Mouse (Mus musculus) midbrain, embryonic 11.5 days (tissue): ENCODE results near the gene Laptm4a. TPM values are rescaled to one million over a fixed set of nuclear protein-coding genes. Genes with fewer than 3 reads are reported as not detected.

Experiments
- ATAC-seq: fragments of 200-750 bp; cut with Nextera tagmentation; 2 replicates; pipeline ENCODE4 v1.8.0; 2017; ENCODE audit warnings: moderate TSS enrichment, moderate library complexity; ENCODE audit not compliant: low FRiP score
- DNase-seq: peaks from one replicate; pipeline ENCODE4 v3.0.0; 2015; ENCODE audit warnings: low spot score; ENCODE audit errors: missing footprints
- H3K27ac ChIP-seq: fragments of 300-500 bp; sonication (generic); 2 replicates; pipeline ENCODE4 v1.5.1; 2014; ENCODE audit warnings: low read depth, low read length
- H3K27me3 ChIP-seq: fragments of 300-500 bp; sonication (generic); 2 replicates; pipeline ENCODE4 v1.6.1; 2014; ENCODE audit warnings: mild to moderate bottlenecking, low read length, moderate library complexity, mixed read lengths; ENCODE audit not compliant: control insufficient read depth, insufficient read depth
- H3K36me3 ChIP-seq: fragments of 300-500 bp; sonication (generic); 2 replicates; pipeline ENCODE4 v1.6.1; 2014; ENCODE audit warnings: mild to moderate bottlenecking, low read length, moderate library complexity, mixed read lengths; ENCODE audit not compliant: control insufficient read depth, insufficient read depth
- H3K4me1 ChIP-seq: fragments of 300-500 bp; sonication (generic); 2 replicates; pipeline ENCODE4 v1.6.1; 2014; ENCODE audit warnings: low read length; ENCODE audit not compliant: control insufficient read depth, insufficient read depth
- H3K4me2 ChIP-seq: fragments of 300-500 bp; sonication (generic); 2 replicates; pipeline ENCODE4 v1.6.1; 2014; ENCODE audit warnings: mild to moderate bottlenecking, moderate library complexity
- H3K4me3 ChIP-seq: fragments of 300-500 bp; sonication (generic); 2 replicates; pipeline ENCODE4 v1.5.1; 2014; ENCODE audit warnings: low read depth, low read length
- H3K9ac ChIP-seq: fragments of 300-500 bp; sonication (generic); 2 replicates; pipeline ENCODE4 v1.6.1; 2014; ENCODE audit warnings: low read length
- H3K9me3 ChIP-seq: fragments of 300-500 bp; sonication (generic); 2 replicates; pipeline ENCODE4 v1.6.1; 2016; ENCODE audit warnings: low read length; ENCODE audit not compliant: control insufficient read depth
- WGBS: fragments of 180-500 bp; shearing (Covaris S2); extraction: QIAGEN DNeasy Blood & Tissue Kit; methylation state at CpG from one replicate; pipeline ENCODE4 v1.1.7; 2014; 5-methylcytosine and 5-hydroxymethylcytosine counted together
- polyA plus RNA-seq: library from polyadenylated mRNA; unstranded; fragments of >200 nt; fragmentation: Nextera tagmentation; extraction: Ambion mirVana; gene quantifications from 2 replicates; pipeline ENCODE4 v1.2.1, GENCODE M21; 2014

The Laptm4a gene
- polyA plus RNA-seq, 1 experiment from 2014 or later, result 171 TPM

- Histone ChIP-seq H3K4me1 (peaks cover 15% of the 10 kb centered on the region), H3K4me2 (no peak overlapping the region), H3K4me3 (no peak overlapping the region), H3K9me3 (no peaks in the 10 kb centered on the region), H3K9ac (no peak overlapping the region), H3K27ac (no peak overlapping the region), H3K27me3 (no peaks in the 10 kb centered on the region), H3K36me3 (no peaks in the 10 kb centered on the region)
- ATAC-seq, result 0 out of 2 replicates have a peak, but pooled peaks have one; percentile 22
- WGBS, result 42% methylated on average over 5 of the region's 5 CpGs
- no peak for DNase-seq
Observed at GRCm38 (mm10) chr12:8900919-8901663, 20.4 kb upstream of the Laptm4a start.

- Histone ChIP-seq H3K27ac (no peak overlapping the region), H3K9ac (no peak overlapping the region), H3K4me2 (no peak overlapping the region), H3K4me1 (peaks cover 15% of the 10 kb centered on the region), H3K9me3 (no peaks in the 10 kb centered on the region), H3K27me3 (no peaks in the 10 kb centered on the region), H3K36me3 (no peaks in the 10 kb centered on the region), H3K4me3 (no peak overlapping the region)
- 27% methylated on average over 2 of the region's 2 CpGs for WGBS
- peak; percentile 69 for DNase-seq
- ATAC-seq, result no peak
Observed at GRCm38 (mm10) chr12:8901934-8902333, 19.5 kb upstream of the Laptm4a start.

GRCm38 (mm10) chr12:8902479-8902878 lies 19.0 kb upstream of the Laptm4a start:
- ATAC-seq (no peak), DNase-seq (peak; percentile 86)
- Histone ChIP-seq H3K9me3 (no peaks in the 10 kb centered on the region), H3K4me2 (no peak overlapping the region), H3K36me3 (no peaks in the 10 kb centered on the region), H3K9ac (no peak overlapping the region), H3K4me1 (peaks cover 15% of the 10 kb centered on the region), H3K27ac (no peak overlapping the region), H3K27me3 (no peaks in the 10 kb centered on the region), H3K4me3 (no peak overlapping the region)
- 28% methylated on average over 3 of the region's 3 CpGs for WGBS

- H3K27me3 ChIP-seq, result no peaks in the 10 kb centered on the region
- H3K4me2 ChIP-seq, result no peak overlapping the region; the same call in 1 of the 2 replicates
- H3K9ac ChIP-seq, result peak overlapping the region; percentile 60
- H3K36me3 ChIP-seq, result no peaks in the 10 kb centered on the region
- DNase-seq (peak; percentile 93), ATAC-seq (peak; percentile 87)
- 10% methylated on average over 16 of the region's 16 CpGs for WGBS
- H3K4me1 ChIP-seq, result peaks cover 11% of the 10 kb centered on the region
- peak overlapping the region; percentile 53 for H3K27ac ChIP-seq
- no peak overlapping the region for H3K4me3 ChIP-seq
- H3K9me3 ChIP-seq, result no peaks in the 10 kb centered on the region
Observed at GRCm38 (mm10) chr12:8912860-8913685, 8.4 kb upstream of the Laptm4a start.

- DNase-seq (peak; percentile 90), ATAC-seq (no peak)
- Histone ChIP-seq H3K4me1 (peaks cover 11% of the 10 kb centered on the region), H3K4me2 (no peak overlapping the region), H3K4me3 (no peak overlapping the region), H3K9me3 (no peaks in the 10 kb centered on the region), H3K27ac (no peak overlapping the region), H3K36me3 (no peaks in the 10 kb centered on the region), H3K27me3 (no peaks in the 10 kb centered on the region), H3K9ac (no peak overlapping the region)
- WGBS, result 61% methylated on average over 9 of the region's 9 CpGs
Observed at GRCm38 (mm10) chr12:8913701-8914340, 7.6 kb upstream of the Laptm4a start.

GRCm38 (mm10) chr12:8916378-8916777 lies 5.1 kb upstream of the Laptm4a start:
- 33% methylated on average over 5 of the region's 5 CpGs for WGBS
- Histone ChIP-seq H3K4me3 (no peak overlapping the region), H3K36me3 (no peaks in the 10 kb centered on the region), H3K9me3 (no peaks in the 10 kb centered on the region), H3K4me2 (no peak overlapping the region), H3K9ac (no peak overlapping the region), H3K27me3 (no peaks in the 10 kb centered on the region), H3K4me1 (peaks cover 11% of the 10 kb centered on the region), H3K27ac (no peak overlapping the region)
- peak; percentile 85 for DNase-seq
- ATAC-seq, result no peak

- DNase-seq (peak; percentile 51), ATAC-seq (no peak)
- Histone ChIP-seq H3K4me3 (no peak overlapping the region), H3K4me1 (peaks cover 14% of the 10 kb centered on the region), H3K4me2 (no peak overlapping the region), H3K9ac (no peak overlapping the region), H3K27ac (no peak overlapping the region), H3K36me3 (no peaks in the 10 kb centered on the region), H3K27me3 (no peaks in the 10 kb centered on the region), H3K9me3 (no peaks in the 10 kb centered on the region)
- WGBS, result 86% methylated on average over 3 of the region's 3 CpGs
Observed at GRCm38 (mm10) chr12:8919231-8919630, 2.2 kb upstream of the Laptm4a start.

- DNase-seq (no peak), ATAC-seq (no peak)
- Histone ChIP-seq H3K9me3 (no peaks in the 10 kb centered on the region), H3K4me3 (peak overlapping the region; percentile 78), H3K36me3 (no peaks in the 10 kb centered on the region; the same call in 1 of the 2 replicates), H3K9ac (peak overlapping the region; percentile 66), H3K4me1 (peaks cover 18% of the 10 kb centered on the region), H3K27me3 (no peaks in the 10 kb centered on the region), H3K27ac (peak overlapping the region; percentile 90), H3K4me2 (peak overlapping the region; percentile 40)
- 52% methylated on average over 1 of the region's 1 CpGs for WGBS
Observed at GRCm38 (mm10) chr12:8920996-8921393, 469 bp upstream of the Laptm4a start.
